Mouse (Mus musculus) spleen, adult 10 weeks (tissue): Measurements from ENCODE around the gene Gdf1. TPM values are rescaled to one million over a fixed set of nuclear protein-coding genes. Genes with fewer than 3 reads are reported as not detected.

Source experiments
- polyA plus RNA-seq: library from polyadenylated mRNA; stranded (reverse); fragments of 350-450 nt; fragmentation: Illumina TruSeq; extraction: RNeasy Lipid Tissue Mini Kit (QIAGEN cat#74804); gene quantifications from one replicate; pipeline ENCODE4 v1.2.3, GENCODE M21; 2015; ENCODE audit warnings: low replicate concordance; ENCODE audit not compliant: insufficient read depth

Gene Gdf1
- polyA plus RNA-seq: not detected

DNA sequence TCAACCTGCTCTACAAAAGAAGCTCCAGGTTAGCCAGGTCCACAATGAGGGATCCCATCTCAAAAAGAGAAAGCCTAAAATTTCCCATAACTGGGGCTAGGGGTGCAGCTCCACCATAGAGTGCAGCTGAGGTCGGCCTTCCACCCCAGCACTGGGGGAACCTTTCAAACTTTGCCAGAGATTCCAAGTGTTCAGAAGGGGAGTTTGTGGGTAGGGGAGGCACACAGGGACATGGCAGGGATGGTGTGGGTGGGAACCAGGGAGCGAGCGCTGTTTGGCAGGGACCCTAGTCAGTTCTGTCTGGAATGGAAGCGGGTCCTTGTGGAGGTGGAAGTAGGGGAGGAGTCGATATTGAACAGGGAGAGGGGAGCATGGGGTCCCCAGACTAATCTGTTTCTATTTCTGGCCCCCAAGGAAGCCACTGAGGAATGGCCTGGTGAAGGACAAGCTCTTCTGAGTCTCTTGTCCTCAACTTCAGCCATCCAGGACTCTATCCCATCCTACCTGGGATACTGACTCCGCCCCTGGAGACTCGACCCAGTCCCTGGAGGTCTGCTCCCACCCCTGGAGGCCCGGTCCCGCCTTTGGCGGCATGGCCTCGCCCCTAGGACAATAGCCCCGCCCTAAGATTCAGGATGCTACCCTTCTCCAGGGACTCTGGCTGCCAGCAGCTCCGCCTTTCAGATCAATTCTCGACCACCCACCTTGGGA is at the start of gene Gdf1:
Gdf1 (plus strand) TSS at position 694 of the 711 bp plus-strand sequence.

GRCm38 (mm10) chr8:70282603-70283135 is 46.9 kb upstream of the Gdf1 start, which contains the start of gene Homer3:
TSS of gene Homer3 (plus strand) at chr8:70282827.

DNA sequence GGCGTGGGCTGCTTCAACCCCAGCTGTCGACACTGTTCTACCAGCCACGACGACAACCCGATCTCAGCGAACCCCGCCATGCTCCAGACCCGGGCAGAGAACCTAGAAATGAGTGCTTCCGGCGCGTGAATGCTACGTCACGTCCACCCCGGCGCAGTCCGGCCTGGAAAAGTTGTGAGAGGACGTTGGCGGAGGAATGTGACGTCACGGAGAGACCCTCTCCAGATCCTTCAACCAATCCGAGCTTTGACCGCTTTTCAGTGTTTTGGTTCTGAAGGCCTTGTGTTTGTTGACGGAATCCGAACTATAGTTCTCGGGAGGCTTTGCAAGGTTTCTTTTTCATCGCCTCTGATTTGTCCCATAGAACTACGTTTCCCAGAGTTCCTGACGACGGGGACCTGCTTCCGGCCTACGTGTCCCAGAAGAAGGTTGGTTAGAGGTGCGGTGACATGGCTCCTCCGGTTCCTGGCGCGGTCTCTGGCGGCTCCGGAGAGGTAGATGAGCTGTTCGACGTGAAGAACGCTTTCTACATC is 27.2 kb upstream of the Gdf1 start, which contains the start of the genes Ddx49 and Cope:
Ddx49 (minus strand) TSS at position 132 of the 533 bp plus-strand sequence.
Cope (plus strand) TSS at position 161 of the 533 bp plus-strand sequence.

DNA sequence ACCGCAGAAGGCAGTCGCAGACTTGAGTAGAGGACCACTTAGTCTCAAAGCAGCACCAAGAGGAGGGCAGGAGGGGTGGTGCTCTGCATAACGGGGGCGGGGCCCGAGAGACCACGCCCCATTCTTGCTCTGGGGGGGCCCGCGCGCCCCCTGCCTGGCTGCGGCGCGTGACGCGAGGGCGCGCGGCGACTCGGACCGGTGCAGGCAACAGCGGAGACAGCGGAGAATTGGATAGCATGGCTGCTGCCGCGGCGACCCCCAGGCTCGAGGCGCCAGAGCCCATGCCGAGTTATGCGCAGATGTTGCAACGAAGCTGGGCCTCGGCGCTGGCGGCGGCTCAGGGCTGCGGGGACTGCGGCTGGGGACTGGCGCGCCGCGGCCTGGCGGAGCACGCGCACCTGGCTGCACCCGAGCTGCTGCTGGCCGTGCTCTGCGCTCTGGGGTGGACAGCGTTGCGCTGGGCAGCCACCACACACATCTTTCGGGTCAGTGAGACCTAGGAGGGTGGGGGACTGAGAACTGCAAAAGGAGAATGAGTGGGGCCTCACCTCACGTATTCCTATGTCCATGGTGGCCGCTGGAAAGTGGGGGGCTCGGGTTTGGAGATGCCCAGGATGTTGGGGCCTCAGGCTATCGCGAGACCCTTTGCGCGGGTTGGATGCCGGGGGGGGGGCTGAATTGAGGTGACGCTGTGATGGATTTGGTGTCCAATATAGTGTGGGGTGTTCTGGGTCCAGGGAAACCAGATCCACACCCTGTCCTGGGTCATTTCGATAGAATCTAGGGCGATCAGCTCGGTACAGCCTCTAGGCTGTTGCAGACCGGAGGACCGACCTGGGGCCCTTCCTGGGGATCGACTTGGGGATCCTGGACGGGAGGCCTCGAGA is 13.8 kb upstream of the Gdf1 start, which contains the start of gene Cers1:
Cers1 (plus strand) TSS at position 152 of the 887 bp plus-strand sequence.

DNA sequence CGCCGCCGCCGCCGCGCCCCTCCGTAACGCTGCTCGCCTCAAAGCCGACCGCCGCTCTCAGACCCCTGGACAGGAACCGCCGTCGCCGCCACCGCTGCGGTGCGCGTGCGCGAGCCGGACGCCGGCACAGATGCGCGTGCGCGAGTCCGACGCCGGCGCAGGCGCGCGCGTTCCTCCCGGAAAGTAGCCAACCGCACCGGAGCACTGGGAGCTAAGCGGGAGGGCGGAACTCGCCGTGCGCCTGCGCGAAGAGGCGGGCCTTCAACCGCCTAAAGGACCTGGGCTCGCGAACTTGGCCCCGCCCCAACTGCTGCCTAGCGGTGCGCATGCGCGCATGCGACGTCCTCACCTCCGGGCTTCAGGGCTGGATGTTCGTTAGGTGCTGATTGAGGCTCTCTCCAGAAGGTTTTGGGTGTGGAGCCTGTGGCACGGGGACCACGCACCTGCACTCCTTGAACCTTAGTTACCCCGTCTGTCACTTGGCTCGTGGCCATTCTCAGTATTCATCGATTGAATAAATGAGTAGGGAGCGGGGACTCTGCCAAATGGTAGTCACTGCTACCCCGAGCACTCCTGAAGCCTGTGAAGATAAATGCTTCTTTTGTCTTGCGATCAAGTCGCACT is 23.7 kb downstream of the Gdf1 start, which contains the start of gene Upf1:
Upf1 (minus strand) TSS at position 85 of the 624 bp plus-strand sequence.

GRCm38 (mm10) chr8:70373397-70374317 is 44.0 kb downstream of the Gdf1 start, which contains the start of gene Comp:
TSS of gene Comp (plus strand) at chr8:70373558.

Other genes with a start within 250 kb of the Gdf1 start
- gene Hapln4, start 246.4 kb upstream of the Gdf1 start, polyA plus RNA-seq: not detected
- gene Ncan, start 208.9 kb upstream of the Gdf1 start, polyA plus RNA-seq: 0.06 TPM
- gene Nr2c2ap, start 198.5 kb upstream of the Gdf1 start, polyA plus RNA-seq: 17.2 TPM
- 7.4 TPM for gene Rfxank, start 190.7 kb upstream of the Gdf1 start, polyA plus RNA-seq
- 25.0 TPM for gene Borcs8, start 190.3 kb upstream of the Gdf1 start, polyA plus RNA-seq
- 0.33 TPM for gene Mef2b, start 190.1 kb upstream of the Gdf1 start, polyA plus RNA-seq
- gene Tmem161a, start 157.5 kb upstream of the Gdf1 start, polyA plus RNA-seq: 15.6 TPM
- 8.9 TPM for gene Slc25a42, start 117.5 kb upstream of the Gdf1 start, polyA plus RNA-seq
- 44.6 TPM for gene Sugp2, start 95.6 kb upstream of the Gdf1 start, polyA plus RNA-seq
- gene Armc6, start 95.4 kb upstream of the Gdf1 start, polyA plus RNA-seq: 3.8 TPM
- 4.2 TPM for gene Homer3, start 47.0 kb upstream of the Gdf1 start, polyA plus RNA-seq
- 23.5 TPM for gene Ddx49, start 27.3 kb upstream of the Gdf1 start, polyA plus RNA-seq
- 32.0 TPM for gene Cope, start 27.3 kb upstream of the Gdf1 start, polyA plus RNA-seq
- gene Cers1, start 14.0 kb upstream of the Gdf1 start, polyA plus RNA-seq: not detected
- 16.2 TPM for gene Upf1, start 23.5 kb downstream of the Gdf1 start, polyA plus RNA-seq
- 0.10 TPM for gene Comp, start 43.7 kb downstream of the Gdf1 start, polyA plus RNA-seq
- gene Crtc1, start 109.8 kb downstream of the Gdf1 start, polyA plus RNA-seq: 6.5 TPM
- gene Klhl26, start 147.2 kb downstream of the Gdf1 start, polyA plus RNA-seq: 5.5 TPM
- gene Tmem59l, start 157.5 kb downstream of the Gdf1 start, polyA plus RNA-seq: not detected
- gene Crlf1, start 163.3 kb downstream of the Gdf1 start, polyA plus RNA-seq: not detected
- gene Rex1bd, start 176.9 kb downstream of the Gdf1 start, polyA plus RNA-seq: 10.3 TPM
- 680 TPM for gene Uba52, start 181.0 kb downstream of the Gdf1 start, polyA plus RNA-seq
- gene Fkbp8, start 197.9 kb downstream of the Gdf1 start, polyA plus RNA-seq: 99.1 TPM
- gene Kxd1, start 198.1 kb downstream of the Gdf1 start, polyA plus RNA-seq: 50.0 TPM
- 10.1 TPM for gene Ell, start 209.6 kb downstream of the Gdf1 start, polyA plus RNA-seq